ENCODE assay signal across 7 mouse cellular contexts in genomic region chr4:99193214-99193613, GRCm38 (mm10). TPM values are rescaled to one million over a fixed set of nuclear protein-coding genes. Genes with fewer than 3 reads are reported as not detected.
DNase-seq lines count a peak whose midpoint lies in the region; ATAC-seq and TF ChIP-seq lines count a peak whose summit lies in the region.

No protein-coding gene starts in this region.

- H3K79me2 ChIP-seq in myocyte (ENCODE audit: control insufficient read depth, insufficient read depth): peaks cover 4% of the 10 kb centered on the region

- peak overlapping the region; percentile 37 for H3ac ChIP-seq in myocyte (ENCODE audit: control insufficient read depth, insufficient read length)

- H3K4me3 ChIP-seq in layer of hippocampus, adult 2 months: peak overlapping the region; percentile 94
- peak overlapping the region; percentile 72 for H3K4me3 ChIP-seq in embryonic facial prominence, embryonic 13.5 days
- H3K4me3 ChIP-seq in intestine, embryonic 15.5 days (replicated peaks): no peak overlapping the region
- peak overlapping the region; percentile 78 for H3K4me3 ChIP-seq in myocyte

- peak; percentile 54 for TF ChIP-seq CTCF in layer of hippocampus, adult 2 months (conservative IDR thresholded peaks at IDR 0.05)

- peak overlapping the region; percentile 73 for H3K4me2 ChIP-seq in embryonic facial prominence, embryonic 13.5 days
- peak overlapping the region; percentile 69 for H3K4me2 ChIP-seq in intestine, embryonic 15.5 days (replicated peaks)
- peak overlapping the region; percentile 80 for H3K4me2 ChIP-seq in myocyte (ENCODE audit: low read depth)

- H3K9me3 ChIP-seq in embryonic facial prominence, embryonic 13.5 days: no peaks in the 10 kb centered on the region
- H3K9me3 ChIP-seq in intestine, embryonic 15.5 days: no peaks in the 10 kb centered on the region

- ATAC-seq in embryonic facial prominence, embryonic 13.5 days (ENCODE audit: insufficient number of reproducible peaks, insufficient read depth, low FRiP score, low TSS enrichment, low read depth): no peak
- ATAC-seq in intestine, embryonic 15.5 days: no peak
- no peak for ATAC-seq in erythroid progenitor cell, adult 5-6 weeks (replicated peaks; ENCODE audit: low FRiP score, poor library complexity, severe bottlenecking)

- WGBS in embryonic facial prominence, embryonic 13.5 days: 44% methylated on average over 6 of the region's 6 CpGs
- WGBS in intestine, embryonic 15.5 days: 48% methylated on average over 6 of the region's 6 CpGs

- no peaks in the 10 kb centered on the region for H3K4me1 ChIP-seq in embryonic facial prominence, embryonic 13.5 days
- no peaks in the 10 kb centered on the region for H3K4me1 ChIP-seq in intestine, embryonic 15.5 days (replicated peaks)

- H3K27ac ChIP-seq in layer of hippocampus, adult 2 months: peak overlapping the region; percentile 99
- no peak overlapping the region for H3K27ac ChIP-seq in embryonic facial prominence, embryonic 13.5 days
- H3K27ac ChIP-seq in intestine, embryonic 15.5 days: no peak overlapping the region

- H3K27me3 ChIP-seq in embryonic facial prominence, embryonic 13.5 days: no peaks in the 10 kb centered on the region
- no peaks in the 10 kb centered on the region for H3K27me3 ChIP-seq in intestine, embryonic 15.5 days (replicated peaks)
- no peaks in the 10 kb centered on the region for H3K27me3 ChIP-seq in myocyte (ENCODE audit: control insufficient read depth, insufficient read depth, insufficient read length)

- H3K36me3 ChIP-seq in embryonic facial prominence, embryonic 13.5 days: 0 out of 2 replicates have a peak, but pooled peaks cover 3% of the 10 kb centered on the region
- no peaks in the 10 kb centered on the region for H3K36me3 ChIP-seq in intestine, embryonic 15.5 days
- H3K36me3 ChIP-seq in myocyte (ENCODE audit: control insufficient read depth, insufficient read depth): no peaks in the 10 kb centered on the region

- no peak overlapping the region for H3K9ac ChIP-seq in embryonic facial prominence, embryonic 13.5 days
- H3K9ac ChIP-seq in intestine, embryonic 15.5 days: no peak overlapping the region

- DNase-seq in layer of hippocampus, adult 2 months (ENCODE audit: low spot score in 2 of 2): no peak
- DNase-seq in layer of hippocampus, adult 18-20 months (ENCODE audit: low spot score in 2 of 2): no peak
- DNase-seq in urinary bladder, adult 2 months (ENCODE audit: low spot score): no peak

- no peak for TF ChIP-seq POLR2A in myocyte (IDR thresholded peaks at IDR 0.05; ENCODE audit: insufficient read length, low read depth)

TF ChIP-seq in myocyte, 11 proteins besides CTCF, POLR2A, EP300 and RAD21:
- no peak for TF ChIP-seq MYOG (IDR thresholded peaks at IDR 0.05; ENCODE audit: control insufficient read depth in 1 of 3, insufficient read depth in 1 of 3, insufficient read length in 2 of 3, low read depth in 2 of 3)
- TF ChIP-seq MYOD1 (IDR thresholded peaks at IDR 0.05; ENCODE audit: control insufficient read depth in 1 of 3, insufficient read length in 2 of 3, low read depth in 2 of 3): no peak
- no peak for TF ChIP-seq CEBPB (IDR thresholded peaks at IDR 0.05; ENCODE audit: insufficient read depth, poor library complexity, severe bottlenecking)
- TF ChIP-seq E2F4 (IDR thresholded peaks at IDR 0.05; ENCODE audit: insufficient read depth): no peak
- no peak for TF ChIP-seq POLR2AphosphoS2 (IDR thresholded peaks at IDR 0.05; ENCODE audit: insufficient read length, low read depth)

RNA-seq across cellular contexts. Expression of gene Atg4c, which starts 0.5 kb away (rescaled TPM):
- 10 to 100 TPM; 37.7 to 39.7 TPM for total RNA-seq in layer of hippocampus, adult 2 months (2021)
- 10 to 100 TPM; 38.1 to 39.3 TPM for total RNA-seq in layer of hippocampus, adult 18-20 months (2021)
- 16.9 and 22.0 TPM in 2 replicates for polyA plus RNA-seq in embryonic facial prominence, embryonic 13.5 days (2015; fragmentation: Nextera tagmentation; extraction: Ambion mirVana)
- polyA plus RNA-seq in intestine, embryonic 15.5 days (2015; fragmentation: Nextera tagmentation; extraction: Ambion mirVana): 14.4 and 14.6 TPM in 2 replicates
- 3.5 TPM for polyA plus RNA-seq in myocyte (2012; fragmentation: generic; extraction: Trizol)
- 11.1 and 13.4 TPM in 2 replicates for polyA plus RNA-seq in urinary bladder, adult 2 months (2012; rRNA removed)
- 1.8 and 2.9 TPM in 2 replicates for total RNA-seq in erythroid progenitor cell, adult 5-6 weeks (2015; ENCODE audit: low replicate concordance)
- 2.1 and 15.1 TPM in 2 replicates for total RNA-seq in erythroid progenitor cell, adult 5-6 weeks (2017; ENCODE audit: low replicate concordance)
